Mouse (Mus musculus) lung, postnatal 4 days (tissue): ENCODE measurements around the gene Olfr1423.
"Not testable (repeated sequence)": the region's sequence is repeated elsewhere in the genome, so short reads cannot be mapped to it uniquely, and the experiment has no call there.

Source experiments
- DNase-seq, 2 experiments: peaks; one replicate each; pipeline ENCODE4 v3.0.0; 2021

Olfr1423 gene

GRCm38 (mm10) chr19:12041217-12041616 lies at the start of gene Olfr1423:
Olfr1423 (minus strand) TSS chr19:12041317.
- DNase-seq: no peak

DNA sequence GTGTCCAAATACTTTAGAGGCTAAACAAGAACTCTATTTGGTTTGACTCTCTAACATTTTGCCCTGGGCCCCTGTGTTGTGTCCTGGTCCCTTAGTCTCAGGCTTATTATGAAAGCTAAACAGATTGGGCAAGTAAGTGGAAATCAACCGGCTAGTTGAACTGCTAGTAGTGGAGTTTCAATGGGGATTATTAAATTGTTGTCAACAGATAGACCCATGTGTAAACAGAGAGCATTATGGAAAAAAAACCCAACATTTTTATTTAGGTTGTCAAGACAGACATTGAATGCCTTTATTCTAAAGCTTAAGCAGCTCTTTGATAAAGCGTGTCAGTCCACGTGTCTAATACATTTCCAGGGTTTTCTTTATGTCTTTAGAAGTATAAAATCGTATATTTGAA lies 36.5 kb upstream of the Olfr1423 start, which contains the start of gene Olfr1425:
Gene Olfr1425, minus strand, starts transcription at position 101 of the 400 bp plus-strand sequence.
- DNase-seq: not testable (repeated sequence)

DNA sequence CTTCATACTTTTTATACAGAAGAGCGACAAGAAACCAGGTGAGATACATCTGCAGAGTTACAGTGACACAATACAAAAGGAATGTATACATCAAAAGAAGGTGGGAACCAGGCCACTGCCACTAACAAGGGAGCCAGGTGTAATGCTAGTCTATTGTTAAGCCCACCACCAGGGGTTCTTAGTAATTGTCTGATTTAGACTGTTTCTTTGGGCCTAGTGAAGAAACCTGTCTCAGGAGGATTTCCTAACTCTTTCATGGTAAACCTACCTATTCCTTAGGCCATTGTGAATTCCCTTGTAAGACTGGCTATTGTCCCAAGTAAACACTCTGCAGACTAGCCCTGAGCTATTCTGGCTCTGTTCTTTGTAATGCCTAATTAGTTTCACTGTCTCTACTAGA lies 28.4 kb upstream of the Olfr1423 start:
- not testable (repeated sequence) for DNase-seq

DNA sequence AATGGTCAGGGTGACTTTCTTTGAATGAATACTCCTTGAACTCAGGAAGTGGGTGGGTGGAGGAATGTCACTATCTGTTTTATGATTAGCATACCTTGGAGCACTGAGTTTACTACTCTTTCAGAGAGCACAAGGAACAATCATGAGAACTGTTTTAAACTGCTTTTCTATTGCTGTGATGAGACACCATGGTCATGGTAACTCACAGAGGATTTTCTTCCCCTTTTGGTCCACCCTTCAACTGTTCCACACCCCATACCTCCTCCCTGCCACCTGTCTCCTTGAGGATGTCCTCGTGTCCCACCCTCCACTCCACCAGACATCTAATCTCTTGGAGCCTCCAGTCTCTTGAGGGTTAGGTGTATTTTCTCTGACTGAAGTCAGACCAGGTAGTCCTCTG lies 26.7 kb upstream of the Olfr1423 start:
- DNase-seq: not testable (repeated sequence)

DNA sequence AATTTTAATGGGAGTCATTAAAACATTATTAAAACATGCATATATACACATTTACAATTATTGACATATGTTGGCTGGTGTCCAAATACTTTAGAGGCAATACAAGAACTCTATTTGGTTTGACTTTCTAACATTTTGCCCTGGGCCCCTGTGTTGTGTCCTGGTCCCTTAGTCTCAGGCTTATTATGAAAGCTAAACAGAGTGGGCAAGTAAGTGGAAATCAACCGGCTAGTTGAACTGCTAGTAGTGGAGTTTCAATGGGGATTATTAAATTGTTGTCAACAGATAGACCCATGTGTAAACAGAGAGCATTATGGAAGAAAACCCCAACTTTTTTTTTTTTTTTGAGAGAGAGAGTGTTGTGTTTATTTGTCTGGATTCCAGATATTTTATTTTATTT lies 21.5 kb upstream of the Olfr1423 start, which contains the start of gene Olfr1424:
Gene Olfr1424, minus strand, starts transcription at position 101 of the 400 bp plus-strand sequence.
- DNase-seq: not testable (repeated sequence)

DNA sequence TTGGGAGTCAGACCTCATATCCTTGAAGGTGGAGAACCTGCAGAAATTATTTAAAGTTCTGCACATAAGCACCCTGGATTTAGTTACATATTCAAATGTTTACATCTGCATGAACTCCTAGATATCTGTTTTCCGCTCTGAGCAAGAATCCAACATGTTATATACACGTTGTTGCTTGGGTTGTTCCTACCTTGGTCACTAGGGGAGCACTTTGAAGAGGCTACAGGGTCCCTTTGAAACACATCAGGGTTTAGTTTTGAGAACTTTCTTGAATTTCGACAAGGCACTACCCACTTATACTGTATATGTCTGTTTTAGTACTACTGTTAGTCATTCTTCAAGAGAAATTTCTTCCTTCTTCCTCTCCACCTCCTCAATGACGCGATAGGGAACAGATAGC lies 2.0 kb upstream of the Olfr1423 start:
- DNase-seq: no peak

DNA sequence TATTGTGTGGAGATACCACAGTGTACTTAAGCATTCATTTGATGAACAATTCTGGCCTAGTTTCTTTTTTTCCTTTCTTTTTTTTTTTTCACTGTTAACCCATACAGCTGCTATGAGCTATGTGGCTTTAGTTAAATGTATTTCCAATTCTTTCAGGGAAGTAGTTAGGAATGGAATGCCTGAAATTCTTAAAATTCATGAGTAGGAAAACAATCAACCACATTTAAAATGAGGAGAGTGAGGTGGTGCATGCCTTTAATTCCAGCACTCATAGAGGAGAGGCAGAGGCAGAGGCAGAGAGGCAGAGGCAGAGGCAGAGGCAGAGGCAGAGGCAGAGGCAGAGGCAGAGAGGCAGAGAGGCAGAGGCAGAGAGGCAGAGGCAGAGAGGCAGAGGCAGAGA lies 3.4 kb downstream of the Olfr1423 start:
- no peak for DNase-seq

DNA sequence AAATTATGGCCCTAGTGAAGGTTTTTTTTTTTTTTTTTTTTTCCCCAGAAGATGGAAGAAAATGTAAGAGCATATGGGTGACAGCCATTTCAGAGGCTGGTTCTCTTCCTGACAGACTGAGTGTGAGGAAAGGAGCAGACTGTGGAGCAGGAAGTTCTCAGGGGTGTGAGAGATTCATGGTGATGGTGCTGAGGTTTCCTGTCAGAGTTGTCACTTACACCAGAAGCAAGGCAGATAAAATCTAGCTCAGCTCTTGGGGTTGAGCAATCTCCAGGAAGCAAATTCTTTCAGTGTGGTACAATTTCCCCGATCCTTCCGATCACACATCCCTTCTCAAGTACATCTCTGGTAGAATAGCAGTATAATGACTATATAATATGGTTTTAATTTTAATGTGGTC lies 14.5 kb downstream of the Olfr1423 start:
- no peak for DNase-seq

DNA sequence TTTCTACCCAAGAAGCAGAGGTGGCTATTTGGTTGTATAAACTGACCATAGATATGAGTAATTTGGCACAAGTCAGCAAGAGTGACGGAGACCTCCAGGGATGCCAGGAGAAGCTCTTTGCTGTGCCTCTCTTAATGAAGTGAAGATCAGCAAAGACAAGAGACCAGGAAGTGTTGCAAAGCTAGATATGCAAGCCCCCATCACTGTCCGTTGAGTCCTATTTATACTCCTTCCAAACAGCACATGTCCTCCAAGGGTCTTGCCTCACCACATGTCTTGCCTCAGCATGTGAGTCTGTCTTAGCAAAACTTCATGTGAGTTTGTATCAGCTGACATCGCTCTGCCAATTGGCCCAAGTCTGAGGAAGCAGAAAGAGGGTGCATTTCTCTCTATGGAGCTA lies 15.8 kb downstream of the Olfr1423 start:
- peak; percentile 9 to 23 for DNase-seq

GRCm38 (mm10) chr19:12024149-12024548 lies 17.0 kb downstream of the Olfr1423 start:
- DNase-seq: peak in 1 of 2 experiments; percentile 21

- no peak for DNase-seq
Measured at GRCm38 (mm10) chr19:12016192-12016591, 24.9 kb downstream of the Olfr1423 start.

DNA sequence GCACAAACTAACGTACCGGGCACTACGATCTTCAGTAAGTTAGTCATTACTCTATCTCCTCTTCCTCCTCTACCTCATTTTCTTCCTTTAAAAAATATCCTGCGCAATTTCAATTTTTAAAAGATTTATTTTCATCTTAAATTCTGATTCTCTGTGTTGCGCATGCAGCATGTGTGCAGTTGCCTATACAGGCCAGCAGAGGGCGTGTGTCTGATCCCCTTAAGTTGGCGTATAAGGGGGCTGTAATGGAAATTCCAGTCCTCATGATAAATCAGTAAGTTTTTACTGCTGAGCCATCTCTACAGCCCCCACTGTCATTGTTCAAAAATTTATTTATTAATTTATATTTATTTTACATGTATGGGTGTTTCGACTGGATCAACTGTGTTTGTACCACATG lies 25.4 kb downstream of the Olfr1423 start:
- DNase-seq: no peak

- peak; percentile 61 to 62 for DNase-seq
Measured at GRCm38 (mm10) chr19:12013228-12013627, 27.9 kb downstream of the Olfr1423 start.

GRCm38 (mm10) chr19:12012615-12013014 lies 28.5 kb downstream of the Olfr1423 start:
- no peak for DNase-seq

- peak; percentile 88 to 92 for DNase-seq
Measured at GRCm38 (mm10) chr19:12011560-12012556, 29.3 kb downstream of the Olfr1423 start.

DNA sequence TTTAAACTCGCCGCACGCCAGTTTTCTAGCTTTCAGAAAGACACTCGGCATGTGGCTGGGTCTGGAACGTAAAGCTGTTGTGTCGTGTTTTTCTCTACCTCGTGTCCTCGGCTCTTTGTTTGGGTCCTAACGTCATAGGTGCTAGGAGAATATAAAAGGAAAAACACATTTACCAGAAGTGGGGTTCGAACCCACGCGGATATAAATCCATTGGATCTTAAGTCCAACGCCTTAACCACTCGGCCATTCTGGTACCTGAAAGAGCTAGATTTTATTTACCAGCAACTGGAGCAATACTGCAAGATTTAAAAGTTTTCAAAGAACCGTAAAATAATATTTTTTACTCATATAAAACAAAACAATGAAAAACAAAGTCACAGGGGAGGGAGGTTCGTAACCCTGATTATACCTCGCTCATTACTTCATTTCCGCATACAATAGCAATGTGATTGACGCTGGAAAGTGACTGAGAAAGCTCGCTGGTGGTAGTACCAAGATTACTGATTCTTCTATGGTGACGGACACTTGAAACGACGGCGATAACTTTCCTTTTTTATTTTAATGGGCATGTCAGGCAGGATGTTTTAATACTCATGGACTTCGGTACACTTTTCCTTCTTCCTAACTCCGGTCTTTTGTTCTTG lies 30.1 kb downstream of the Olfr1423 start:
- DNase-seq: peak; percentile 41 to 80

DNA sequence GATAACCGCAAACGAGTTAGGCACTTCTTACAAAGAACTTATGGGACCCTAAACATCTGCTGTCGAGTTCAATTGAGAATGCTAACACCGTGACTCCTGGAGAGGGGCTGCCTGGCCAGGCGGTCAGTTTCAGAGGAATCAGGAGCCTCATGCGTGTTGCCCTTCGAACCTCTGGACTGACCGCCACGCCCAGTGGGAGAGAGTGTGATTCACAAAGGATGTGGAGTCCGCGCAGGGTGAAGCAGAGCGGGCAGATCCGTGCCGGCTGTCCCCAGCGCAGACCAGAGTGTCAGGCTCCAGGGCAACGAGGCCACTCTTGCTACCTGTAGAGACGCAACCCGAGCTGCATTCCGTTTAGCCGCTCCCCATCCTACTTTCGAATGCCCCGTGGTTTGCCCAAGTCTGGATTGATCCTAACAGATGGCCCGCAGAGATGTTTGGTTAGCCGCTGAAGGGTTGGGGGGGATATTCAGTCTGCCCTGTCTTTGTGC lies 30.8 kb downstream of the Olfr1423 start:
- DNase-seq: peak; percentile 73 to 75

- DNase-seq: peak; percentile 58 to 79
Measured at GRCm38 (mm10) chr19:12009501-12010280, 31.4 kb downstream of the Olfr1423 start.

- DNase-seq: no peak
Measured at GRCm38 (mm10) chr19:12008410-12009380, 32.4 kb downstream of the Olfr1423 start.

DNA sequence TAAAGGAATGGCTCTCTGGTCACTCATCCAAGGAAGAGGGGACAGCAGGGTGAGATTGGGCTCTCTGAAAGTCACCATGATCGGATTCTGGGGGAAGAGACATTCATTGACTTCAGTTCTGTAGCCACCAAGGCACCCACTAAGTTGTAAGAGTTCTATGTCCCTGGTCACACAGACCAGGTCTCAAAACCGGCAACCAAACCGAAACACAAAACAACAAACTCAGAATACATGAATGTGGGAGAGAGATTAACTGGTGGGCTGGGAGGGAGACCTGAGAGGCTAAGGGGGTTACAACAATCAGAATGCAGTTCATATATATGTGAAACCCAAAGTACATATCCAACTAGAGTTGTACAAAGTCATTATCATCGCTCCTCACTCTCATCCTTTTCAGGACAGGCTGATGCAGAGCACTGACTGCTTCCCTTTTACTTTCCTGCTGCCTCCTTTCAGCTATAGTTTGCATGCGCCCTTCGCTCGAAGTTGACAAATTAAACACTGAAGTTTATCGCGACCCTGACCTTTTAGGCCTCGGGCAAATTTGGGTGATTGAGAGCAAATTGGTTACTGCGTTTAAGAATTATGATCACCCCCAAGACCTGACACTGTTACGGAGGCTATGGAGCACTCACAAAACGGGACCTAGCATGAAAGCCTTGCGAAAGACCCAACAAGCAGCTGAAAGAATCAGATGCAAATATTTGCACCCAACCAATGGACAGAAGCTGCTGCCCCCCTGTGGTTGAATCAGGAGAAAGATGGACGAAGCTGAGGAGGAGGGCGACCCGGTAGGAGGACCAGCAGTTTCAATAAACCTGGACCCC lies 33.8 kb downstream of the Olfr1423 start:
- peak; percentile 60 to 74 for DNase-seq
